ENCODE assay signal across 21 mouse cellular contexts in the genomic region with DNA sequence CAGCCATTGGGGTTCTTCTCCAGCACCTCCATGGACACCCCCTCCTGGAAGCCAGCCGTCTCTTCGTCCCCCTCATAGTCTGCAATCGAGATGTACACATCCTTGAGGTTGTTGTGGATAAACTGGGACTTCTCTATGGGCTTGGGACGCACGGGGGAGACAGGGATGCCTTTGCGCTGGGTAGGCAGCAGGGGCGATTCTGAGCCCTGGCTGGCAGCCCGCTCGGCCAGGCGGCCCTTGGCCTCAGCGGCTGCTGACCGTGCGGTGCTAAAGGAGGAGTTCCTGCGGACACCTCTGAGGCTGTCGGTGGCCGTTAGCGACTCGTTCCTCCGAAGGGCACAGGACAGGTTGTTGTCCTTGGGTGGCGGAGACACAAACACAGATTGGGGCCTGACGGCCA.
A peak's percentile ranks its signal among the peaks of the same experiment; 100 is the strongest.
DNase-seq lines count a peak whose midpoint lies in the region; ATAC-seq and TF ChIP-seq lines count a peak whose summit lies in the region.
"Had no signal": no experiment of that assay in that cellular context is flagged by ENCODE, and none has a peak within 500 bp of the region (broad histone marks: within the 10 kb centered on the region; RNA-seq: fewer than 3 reads in every experiment).

No protein-coding gene starts in this region.

- ATAC-seq in CD4-positive, CD25-positive, alpha-beta regulatory T cell, adult 4 months: no peak
- ATAC-seq in hindbrain, embryonic 14.5 days (ENCODE audit: low FRiP score): no peak
- ATAC-seq: forebrain, embryonic 14.5 days; forebrain, embryonic 16.5 days had no signal

- no peaks in the 10 kb centered on the region for H3K9me3 ChIP-seq in ES-Bruce4 (replicated peaks; ENCODE audit: control insufficient read depth, insufficient read depth, low read length, poor library complexity, severe bottlenecking)
- H3K9me3 ChIP-seq in hindbrain, embryonic 14.5 days (ENCODE audit: control insufficient read depth, low read length): no peaks in the 10 kb centered on the region
- H3K9me3 ChIP-seq: embryonic facial prominence, embryonic 13.5 days; embryonic facial prominence, embryonic 15.5 days; forebrain, embryonic 10.5 days; forebrain, embryonic 12.5 days had no signal

- no peak for TF ChIP-seq EP300 in ES-Bruce4 (IDR thresholded peaks at IDR 0.05; ENCODE audit: insufficient read depth, low read depth, low read length)

- no peaks in the 10 kb centered on the region for H3K36me3 ChIP-seq in ES-Bruce4 (ENCODE audit: control insufficient read depth, insufficient read depth, low read length, poor library complexity, severe bottlenecking)
- H3K36me3 ChIP-seq in hindbrain, embryonic 14.5 days (replicated peaks; ENCODE audit: control insufficient read depth, insufficient read depth): peaks cover 17% of the 10 kb centered on the region

- H3K27me3 ChIP-seq in ES-Bruce4 (ENCODE audit: control insufficient read depth, insufficient read depth, low read length, poor library complexity, severe bottlenecking): no peaks in the 10 kb centered on the region
- H3K27me3 ChIP-seq in hindbrain, embryonic 14.5 days (ENCODE audit: control insufficient read depth, insufficient read depth, low read length): no peaks in the 10 kb centered on the region
- H3K27me3 ChIP-seq: CH12.LX; embryonic facial prominence, embryonic 13.5 days; embryonic facial prominence, embryonic 15.5 days; forebrain, embryonic 12.5 days had no signal

- H3K4me1 ChIP-seq in ES-Bruce4 (ENCODE audit: control insufficient read depth, insufficient read depth, low read length): no peaks in the 10 kb centered on the region
- H3K4me1 ChIP-seq in hindbrain, embryonic 14.5 days (replicated peaks; ENCODE audit: control insufficient read depth, insufficient read depth, low read length): no peaks in the 10 kb centered on the region
- H3K4me1 ChIP-seq: forebrain, embryonic 12.5 days had no signal

- no peak overlapping the region for H3K9ac ChIP-seq in ES-Bruce4 (ENCODE audit: low read depth, poor library complexity, severe bottlenecking)
- H3K9ac ChIP-seq in hindbrain, embryonic 14.5 days: no peak overlapping the region
- H3K9ac ChIP-seq: embryonic facial prominence, embryonic 13.5 days; embryonic facial prominence, embryonic 15.5 days; forebrain, embryonic 12.5 days had no signal

- peak overlapping the region; percentile 29 for H3K4me3 ChIP-seq in ES-Bruce4 (ENCODE audit: low read depth, low read length)
- no peak overlapping the region for H3K4me3 ChIP-seq in hindbrain, embryonic 14.5 days (replicated peaks; ENCODE audit: low read length)
- H3K4me3 ChIP-seq: embryonic facial prominence, embryonic 13.5 days; embryonic facial prominence, embryonic 15.5 days; erythroblast, embryonic 14.5 days; forebrain, embryonic 10.5 days; forebrain, embryonic 12.5 days; gastrocnemius, adult 2 months had no signal

- TF ChIP-seq POLR2A in ES-Bruce4 (IDR thresholded peaks at IDR 0.05; ENCODE audit: insufficient read depth, low read length): no peak

- no peak for TF ChIP-seq CTCF in ES-Bruce4 (IDR thresholded peaks at IDR 0.05; ENCODE audit: low read depth, low read length)

- no peak overlapping the region for H3K27ac ChIP-seq in ES-Bruce4 (ENCODE audit: insufficient read depth, low read length)
- no peak overlapping the region for H3K27ac ChIP-seq in hindbrain, embryonic 14.5 days
- H3K27ac ChIP-seq: embryonic facial prominence, embryonic 15.5 days; forebrain, embryonic 10.5 days; forebrain, embryonic 12.5 days; gastrocnemius, adult 2 months had no signal

- no peak overlapping the region for H3K4me2 ChIP-seq in hindbrain, embryonic 14.5 days (replicated peaks)
- H3K4me2 ChIP-seq: embryonic facial prominence, embryonic 13.5 days; embryonic facial prominence, embryonic 15.5 days; forebrain, embryonic 12.5 days had no signal

- peak; percentile 70 to 71 for DNase-seq in cerebellum, postnatal 10 days
- DNase-seq in cerebellum, adult 11-12 months: no peak
- DNase-seq in cerebellum, postnatal 25 days: peak; percentile 61 to 70
- no peak for DNase-seq in cerebellum, adult 8-10 months
- no peak for DNase-seq in hindbrain, embryonic 14.5 days (ENCODE audit: low spot score)
- DNase-seq: adrenal gland, adult 2 months; adrenal gland, postnatal 10 days; adrenal gland, postnatal 25 days; cerebellum, adult 9-11 months; embryo, embryonic 11 days; gastrocnemius, adult 2 months had no signal

- 91% methylated on average over 21 of the region's 21 CpGs for WGBS in hindbrain, embryonic 14.5 days

Comparison
In these comparisons a context has a peak if more than half of its experiments do, and no peak if none do; other contexts are left out.
1. DNase-seq: peak in cerebellum, postnatal 10 days (2 of 2) and cerebellum, postnatal 25 days (2 of 2); none in cerebellum, adult 11-12 months (single experiment), cerebellum, adult 8-10 months (single experiment) and hindbrain, embryonic 14.5 days (single experiment).